Mouse (Mus musculus) Muller cell, postnatal 12 days (primary cell): ENCODE results near the gene Thsd4.

ENCODE experiments used
- DNase-seq: peaks from one replicate; pipeline ENCODE4 v3.0.0-alpha.2; 2015; ENCODE audit errors: inconsistent ontology term

The Thsd4 gene

DNA sequence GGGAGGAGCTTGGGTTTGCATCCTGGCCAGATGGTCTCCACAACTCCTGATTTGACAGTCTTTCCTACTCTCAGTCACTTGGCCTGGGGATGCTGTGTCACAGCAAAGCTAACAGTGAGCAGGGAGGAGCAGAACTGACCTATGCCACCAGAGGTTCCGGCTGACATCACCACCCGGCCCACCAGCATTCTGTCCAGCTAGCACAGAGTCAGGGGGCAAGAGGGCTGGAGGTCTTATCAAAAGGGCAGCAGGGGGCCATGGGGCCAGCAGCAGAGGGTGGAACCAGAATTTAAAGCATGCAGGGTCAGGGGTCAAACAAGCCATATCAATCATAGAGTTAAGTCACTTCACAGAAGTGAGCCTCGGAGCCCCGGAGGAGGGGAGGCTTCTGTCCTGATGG is 4.7 kb downstream of the Thsd4 start:
- DNase-seq: no peak

DNA sequence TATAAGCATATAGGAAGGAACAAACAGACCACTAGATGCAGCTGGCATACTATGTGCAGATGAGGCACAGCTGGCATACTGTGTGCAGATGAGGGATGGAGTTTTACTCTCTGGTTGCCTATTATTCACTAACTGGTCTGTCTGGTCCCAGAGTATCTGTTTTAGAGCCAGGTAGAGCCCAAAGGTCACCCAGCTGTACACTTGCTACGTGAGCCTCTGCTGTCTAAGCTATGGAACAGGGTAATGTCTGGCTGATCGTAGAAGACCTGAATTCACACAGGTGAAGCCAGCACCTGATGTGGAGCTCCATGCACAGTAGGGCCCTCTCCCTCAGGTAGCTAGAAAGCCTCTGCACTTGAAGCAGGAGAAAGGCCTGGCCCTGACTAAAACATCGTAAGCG is 5.5 kb downstream of the Thsd4 start:
- DNase-seq: no peak

DNA sequence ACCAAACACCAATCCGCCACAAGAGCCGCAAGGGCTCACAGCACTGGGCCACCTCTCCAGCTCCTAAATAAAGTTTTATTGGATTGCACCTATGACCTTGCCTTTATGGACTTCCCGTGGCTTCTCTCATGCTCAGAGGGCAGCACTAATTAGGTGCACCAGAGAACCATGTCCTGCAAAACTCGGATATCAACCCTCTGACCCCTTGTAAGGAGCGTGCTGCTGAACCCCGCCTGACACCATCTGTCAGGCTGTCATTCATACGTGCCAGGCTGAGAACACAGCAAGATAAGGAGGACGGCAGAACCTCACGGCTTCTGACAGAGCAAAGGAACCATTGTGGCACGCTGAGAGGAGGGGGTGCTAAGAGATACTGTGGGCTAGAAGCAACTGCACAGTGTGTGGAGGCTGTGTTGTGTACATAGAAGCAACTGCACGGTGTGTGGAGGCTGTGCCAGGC is 8.5 kb downstream of the Thsd4 start:
- DNase-seq: no peak

DNA sequence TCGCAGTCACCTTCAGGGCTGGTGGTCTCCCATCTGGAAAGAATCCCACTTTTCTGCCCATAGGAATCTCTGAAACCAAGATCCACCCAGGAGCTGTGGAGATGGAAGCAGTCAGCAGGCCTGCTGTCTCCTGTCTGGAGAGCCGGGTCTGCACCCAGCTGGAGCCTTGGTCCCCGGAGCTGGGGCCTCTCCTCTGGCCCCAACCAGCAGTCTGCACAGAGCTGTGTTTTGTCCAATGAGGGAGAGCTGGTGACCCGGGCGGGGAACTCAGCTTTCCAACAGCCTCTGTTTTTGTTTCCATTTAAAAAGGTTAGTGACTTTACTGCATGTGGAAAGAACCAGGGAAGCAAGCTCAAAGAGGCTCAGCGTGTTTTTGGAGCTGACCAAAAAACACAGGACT is 11.0 kb downstream of the Thsd4 start:
- no peak for DNase-seq

DNA sequence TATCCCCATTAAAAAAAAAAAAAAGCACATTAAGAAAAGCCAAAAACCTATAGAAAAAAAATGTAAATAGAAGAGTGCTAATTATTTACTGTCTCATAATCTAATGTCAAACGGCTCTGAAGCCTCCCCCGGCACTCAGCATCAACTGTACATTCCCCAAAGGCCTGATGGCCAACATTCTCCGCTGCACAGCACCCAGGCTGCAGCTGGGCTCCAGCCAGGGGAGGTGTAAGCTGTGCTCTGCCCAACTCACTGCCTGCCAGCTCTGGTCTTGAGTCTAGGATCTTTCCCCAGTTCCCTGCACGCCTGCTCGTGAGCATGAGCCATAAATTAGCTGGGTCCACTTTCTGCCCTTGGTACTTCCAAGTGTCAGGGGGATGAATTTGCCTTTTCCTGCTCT is 15.7 kb downstream of the Thsd4 start:
- DNase-seq: no peak

DNA sequence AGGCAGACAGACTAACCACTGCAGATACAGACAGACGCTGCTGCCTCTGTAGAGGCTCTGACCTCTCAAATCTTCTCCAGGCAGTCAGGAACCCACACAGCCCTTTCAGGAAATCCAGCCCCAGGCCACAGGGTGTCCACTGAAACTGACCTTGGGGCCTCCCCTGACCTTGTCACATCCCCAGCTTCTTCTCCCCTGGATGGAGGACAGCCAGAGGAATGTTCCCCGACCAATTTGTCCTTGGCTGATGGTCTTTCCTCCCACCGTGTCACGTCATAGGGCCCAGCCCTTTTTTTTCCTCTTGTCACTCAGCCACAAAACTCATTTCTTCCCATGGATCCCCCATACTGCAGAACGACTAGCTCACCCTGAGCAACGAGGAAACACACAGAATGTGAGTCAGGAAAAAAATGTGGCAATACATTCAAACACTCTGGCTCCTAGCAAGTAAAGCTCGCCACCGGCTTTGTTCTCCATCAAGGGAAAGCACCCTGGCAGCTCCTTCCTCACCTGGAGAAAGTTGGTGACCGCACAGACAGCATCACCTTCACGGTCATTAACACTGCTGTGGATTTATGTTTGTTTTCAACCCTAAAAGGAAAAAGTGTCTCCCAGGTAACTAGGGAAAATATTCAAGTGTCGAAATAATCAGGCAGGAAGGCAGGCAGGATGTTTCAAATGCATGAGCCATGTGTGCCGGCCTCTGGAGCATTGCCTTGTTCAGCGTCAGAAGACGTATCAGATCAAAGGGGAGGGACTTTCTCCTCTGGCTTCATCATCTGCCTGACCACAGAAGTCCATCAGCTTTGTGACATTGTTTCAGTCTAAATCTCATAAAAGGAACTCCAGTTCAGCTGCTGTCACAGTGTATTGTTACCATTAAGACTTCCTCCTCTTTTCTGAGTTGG is 17.2 kb downstream of the Thsd4 start:
- DNase-seq: no peak

DNA sequence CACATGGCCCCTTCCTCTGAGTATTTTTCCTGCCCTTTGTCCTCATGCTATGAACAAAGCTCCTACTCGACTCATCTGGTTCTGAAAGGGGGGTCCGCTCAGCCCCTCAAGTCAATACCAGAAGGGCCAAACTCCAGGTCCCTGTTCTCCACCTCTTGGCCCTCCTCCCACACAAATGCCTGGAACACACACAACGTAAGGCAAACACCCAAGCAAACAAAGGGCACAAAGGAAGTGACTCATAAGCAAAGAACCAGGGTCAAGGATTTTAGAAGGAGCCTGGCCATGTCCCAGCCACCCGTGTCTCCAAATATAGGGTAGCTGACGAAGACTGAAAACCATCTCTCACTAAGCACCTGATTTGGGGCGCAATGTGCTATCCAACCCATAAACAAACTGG is 19.6 kb downstream of the Thsd4 start:
- no peak for DNase-seq

DNA sequence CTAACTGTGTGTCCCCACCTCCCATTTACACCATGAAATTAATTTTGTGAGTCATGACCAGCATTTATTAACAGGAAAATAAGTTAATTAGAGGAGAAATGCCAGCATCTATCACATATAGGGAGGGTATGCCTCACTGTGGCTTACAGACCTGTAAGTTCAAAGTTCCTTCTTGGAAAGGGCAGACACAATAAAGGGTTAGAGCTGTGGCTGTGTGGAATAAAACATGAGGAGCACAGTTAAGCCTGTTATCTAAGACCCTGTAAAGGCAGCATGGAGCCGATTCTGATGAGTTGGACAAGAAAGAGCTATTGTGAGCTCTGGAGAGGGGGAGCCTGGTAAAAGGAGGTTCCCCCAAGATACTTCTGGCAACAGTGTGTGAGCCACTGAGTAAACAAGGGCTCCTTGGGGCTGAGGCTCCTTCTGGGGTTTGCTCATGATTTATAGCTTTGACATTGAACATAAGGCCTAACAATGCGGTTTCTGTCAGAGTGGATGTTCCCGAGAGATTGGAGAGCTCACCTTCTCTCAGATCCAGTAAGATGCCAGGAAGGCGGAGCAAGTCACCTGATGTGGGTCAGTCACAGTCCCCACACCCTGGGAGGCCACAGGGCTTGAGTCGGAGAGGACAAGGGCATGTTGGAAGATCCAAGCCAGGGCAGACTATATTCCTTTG is 20.2 kb downstream of the Thsd4 start:
- DNase-seq: no peak

DNA sequence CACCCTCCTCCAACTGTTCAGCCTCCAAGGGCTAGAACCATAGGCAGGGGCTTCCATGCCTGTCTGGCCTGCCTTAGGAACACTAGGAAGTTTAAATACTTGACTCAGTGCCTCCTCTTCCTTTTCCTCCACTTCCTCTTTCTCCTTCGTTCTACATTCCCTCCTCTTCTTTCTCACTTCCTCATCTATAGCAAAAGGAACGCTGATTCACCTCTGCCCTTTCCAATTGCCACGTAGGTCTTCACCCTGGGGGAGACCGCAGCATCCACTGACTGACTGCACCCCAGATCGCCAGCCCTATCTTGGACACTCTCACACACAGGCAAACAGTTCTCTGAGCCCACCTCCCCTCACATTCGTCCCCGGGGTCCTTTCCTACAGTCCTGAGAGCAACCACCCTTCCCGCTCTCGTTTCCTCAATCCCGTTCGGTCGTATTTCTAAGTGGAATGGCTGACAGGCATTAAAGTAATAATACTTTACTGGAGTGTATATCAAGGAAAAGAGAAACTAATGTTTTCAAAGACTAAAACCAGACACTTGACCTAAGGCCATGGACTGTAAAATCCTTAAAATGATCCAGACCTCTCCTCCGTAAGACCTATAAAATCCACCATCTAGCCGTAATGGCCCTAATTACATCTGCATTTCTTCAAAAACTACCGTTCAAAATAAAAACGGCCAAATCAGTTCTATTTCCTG is 29.4 kb downstream of the Thsd4 start:
- no peak for DNase-seq

DNA sequence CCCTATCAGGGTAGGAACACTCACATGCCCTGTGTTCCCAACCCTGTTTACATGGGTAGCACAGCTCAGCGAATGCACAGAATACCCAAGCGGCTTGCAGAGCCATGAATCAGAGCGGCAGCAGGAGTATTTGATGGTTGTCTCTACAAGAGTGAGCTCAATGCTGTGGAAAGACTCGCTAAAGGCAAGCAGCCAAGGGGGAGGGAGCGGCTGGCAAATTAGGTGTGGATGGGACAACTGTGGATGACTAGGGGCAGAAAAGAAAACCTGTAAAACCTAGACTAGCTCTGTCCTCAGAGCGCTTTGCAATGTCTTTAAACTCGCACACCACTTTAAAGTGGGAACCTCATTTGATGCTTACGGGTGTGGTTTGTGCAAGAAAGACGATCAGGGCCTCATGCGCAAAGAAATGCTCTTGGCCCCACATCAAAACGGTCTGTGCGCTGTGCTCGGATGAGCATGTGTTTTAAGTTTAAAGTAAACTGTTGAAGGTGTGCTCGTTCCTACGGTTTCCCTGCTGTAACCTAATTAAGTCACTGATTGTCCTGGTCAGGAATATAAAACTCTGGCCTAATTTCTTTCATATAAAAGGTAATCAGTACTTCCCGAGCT is 30.3 kb downstream of the Thsd4 start:
- DNase-seq: no peak

DNA sequence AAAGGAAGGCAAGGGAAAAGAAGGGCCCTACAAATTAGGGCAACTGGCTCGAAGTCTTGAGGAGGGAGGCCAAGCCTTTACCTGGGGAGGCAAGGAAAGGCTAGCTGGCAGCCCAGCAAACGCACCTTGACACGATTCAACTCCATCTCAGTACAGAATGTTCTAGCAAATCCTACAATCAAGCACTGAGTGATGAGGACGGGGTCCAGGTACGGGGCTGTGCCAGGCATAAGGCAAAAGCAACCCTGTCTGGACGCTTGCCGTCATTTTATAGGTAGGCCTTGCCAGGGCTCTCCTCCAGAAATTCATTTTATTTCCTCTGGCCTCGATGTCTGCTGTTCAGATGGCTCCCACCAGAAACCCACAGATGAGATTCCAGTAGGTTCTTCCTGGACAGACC is 30.8 kb downstream of the Thsd4 start:
- no peak for DNase-seq

DNA sequence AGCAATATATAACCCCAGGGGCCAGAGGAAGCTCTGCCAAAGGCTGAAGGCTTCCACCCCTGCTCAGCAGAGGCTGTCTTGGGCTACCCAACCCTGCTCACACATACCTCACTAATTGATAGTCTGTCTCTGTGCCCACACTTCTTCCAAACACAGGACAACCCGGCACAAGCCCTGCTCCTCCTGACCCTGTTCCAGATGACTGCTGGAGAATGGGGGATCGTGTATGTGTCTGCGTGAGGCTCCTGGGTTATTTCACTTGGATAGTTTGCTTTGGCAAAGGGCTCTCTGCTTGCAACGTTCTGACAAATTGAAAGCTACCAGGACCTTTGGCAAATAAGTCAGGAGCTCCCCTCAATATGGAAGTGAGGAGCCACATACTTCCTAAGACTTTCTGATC is 33.0 kb downstream of the Thsd4 start:
- DNase-seq: peak; percentile 23

DNA sequence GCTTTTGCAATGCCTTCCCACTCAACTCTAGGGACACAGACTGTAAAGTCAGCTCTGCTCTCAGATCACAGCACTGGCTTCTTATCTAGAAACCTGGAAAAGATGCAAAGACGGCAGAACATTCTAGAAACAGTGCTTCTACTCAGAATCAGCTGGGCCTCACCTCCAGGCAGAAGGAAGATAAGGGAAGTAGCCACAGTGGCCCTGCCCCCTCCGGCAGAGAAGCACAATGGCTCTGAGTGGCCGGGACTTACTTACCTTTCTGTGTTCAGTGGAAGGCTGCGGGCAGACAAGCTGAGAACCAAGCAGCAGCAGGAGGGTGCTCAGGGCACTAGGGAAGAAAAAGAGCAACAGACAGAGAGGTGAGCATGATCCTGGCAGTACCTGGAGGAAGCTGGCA is 39.7 kb downstream of the Thsd4 start:
- no peak for DNase-seq

DNA sequence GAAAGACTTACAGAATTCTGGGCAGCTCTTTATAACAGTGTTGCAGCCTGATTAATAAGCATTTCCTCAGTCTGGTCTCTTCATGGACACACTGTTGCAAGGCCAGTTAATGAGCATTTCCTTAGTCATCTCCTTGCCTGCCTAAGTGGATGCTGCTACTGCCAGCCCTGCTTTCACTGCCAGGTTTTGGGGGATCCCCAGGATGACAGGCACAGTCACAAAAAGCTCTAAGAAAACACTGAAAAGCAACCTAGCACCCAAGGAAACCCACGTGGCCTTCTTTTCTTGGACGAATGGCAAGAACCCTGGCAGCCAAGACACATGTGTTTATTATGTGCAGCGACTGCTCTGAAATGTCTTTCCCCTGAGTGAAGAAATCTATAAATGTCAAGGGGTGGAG is 41.8 kb downstream of the Thsd4 start:
- peak; percentile 67 for DNase-seq

DNA sequence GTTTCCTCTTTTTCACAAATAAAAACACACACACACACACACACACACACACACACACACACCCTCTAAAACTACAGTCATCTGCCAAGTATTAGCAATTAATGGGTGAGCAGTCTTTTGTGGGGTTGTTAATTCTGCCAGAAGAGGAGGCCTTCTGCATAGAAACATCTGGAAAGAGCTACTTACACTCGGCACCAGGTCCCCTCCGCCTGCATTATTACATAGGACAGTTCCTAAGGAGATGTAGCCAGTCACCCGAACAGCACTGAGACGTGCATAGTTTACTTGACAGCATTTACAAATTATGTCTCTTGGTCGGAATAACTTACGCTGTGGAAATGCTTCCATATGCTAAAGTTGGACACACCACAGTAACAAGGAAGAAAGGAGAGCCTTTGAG is 43.0 kb downstream of the Thsd4 start:
- DNase-seq: no peak

DNA sequence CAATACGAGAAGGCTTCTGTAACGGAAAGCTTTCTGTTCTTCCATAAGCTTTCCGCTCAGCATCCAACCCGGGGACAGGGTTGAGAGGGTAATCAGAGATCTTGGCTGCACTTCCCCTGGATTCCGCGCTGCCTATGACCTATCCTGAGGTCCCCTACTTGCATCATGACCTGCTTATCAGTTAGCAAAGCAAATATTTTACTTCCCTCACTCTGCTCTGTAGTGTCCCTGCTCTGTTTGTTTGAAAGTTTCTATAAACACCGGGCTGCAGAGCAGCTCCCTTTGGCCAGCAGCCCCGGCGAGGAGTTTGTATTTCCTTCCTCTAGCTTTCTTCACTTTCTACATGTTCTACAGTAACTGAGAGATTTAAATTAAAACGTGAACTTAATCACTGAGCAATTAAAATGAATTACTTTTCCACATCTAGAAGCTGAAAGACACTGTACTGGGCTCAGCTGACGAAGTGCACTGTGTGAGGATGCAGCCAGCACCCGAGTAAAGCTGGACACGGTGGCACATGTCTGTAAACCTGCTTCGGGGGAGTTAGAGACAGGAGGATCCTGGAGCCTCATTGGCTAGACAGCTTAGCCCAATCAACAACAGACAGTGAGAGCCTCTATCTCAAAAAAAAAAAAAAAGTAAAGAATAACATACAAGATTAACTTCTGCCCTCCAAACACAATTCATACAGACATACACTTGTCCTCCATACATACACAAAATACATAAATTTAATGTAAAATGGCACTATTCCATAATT is 43.7 kb downstream of the Thsd4 start:
- DNase-seq: no peak

DNA sequence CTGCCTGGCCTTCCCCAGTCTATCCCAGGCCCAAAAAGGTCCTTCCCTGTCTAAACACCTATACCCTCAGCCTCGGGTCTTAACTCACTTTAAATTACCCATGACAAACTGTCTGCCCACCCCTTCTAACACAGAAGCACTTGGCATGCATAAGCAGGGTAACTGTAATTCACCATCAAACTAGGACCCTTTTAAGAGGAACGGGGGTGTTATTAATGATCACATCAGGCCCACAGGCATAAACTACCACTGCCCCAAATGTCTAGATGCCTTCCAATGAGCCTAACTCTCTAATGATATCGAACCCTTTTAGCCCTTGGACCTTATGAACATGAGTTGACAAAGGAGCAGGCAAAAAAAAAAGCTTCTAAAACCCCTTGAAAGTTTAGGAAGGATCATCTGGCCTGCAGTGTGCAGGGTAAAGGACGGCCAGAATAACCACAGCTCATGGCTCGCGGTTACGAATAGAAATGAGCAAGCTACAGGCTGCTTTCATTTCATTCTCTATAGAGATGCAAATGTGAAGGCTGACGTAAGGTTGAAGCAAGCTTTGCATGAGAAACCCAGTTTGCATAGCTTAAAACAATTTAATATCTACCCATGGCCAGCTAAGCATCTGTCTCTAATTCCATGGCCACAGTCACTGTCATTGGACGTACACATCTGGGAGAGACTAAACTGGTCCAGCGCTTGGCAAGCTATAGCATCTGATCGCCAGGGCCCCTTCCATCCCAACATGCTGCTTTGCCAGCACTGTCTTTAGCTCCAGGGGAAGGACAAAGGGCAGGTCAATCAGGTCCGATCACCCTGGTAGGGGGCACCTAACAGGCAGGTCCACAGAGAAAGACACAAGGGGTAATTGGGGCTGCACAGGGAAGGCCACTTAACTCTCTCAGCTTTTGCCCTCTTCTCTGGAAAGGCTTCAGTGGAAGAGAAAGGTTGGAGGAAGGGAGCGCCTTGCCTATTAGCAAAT is 61.5 kb downstream of the Thsd4 start:
- DNase-seq: no peak

DNA sequence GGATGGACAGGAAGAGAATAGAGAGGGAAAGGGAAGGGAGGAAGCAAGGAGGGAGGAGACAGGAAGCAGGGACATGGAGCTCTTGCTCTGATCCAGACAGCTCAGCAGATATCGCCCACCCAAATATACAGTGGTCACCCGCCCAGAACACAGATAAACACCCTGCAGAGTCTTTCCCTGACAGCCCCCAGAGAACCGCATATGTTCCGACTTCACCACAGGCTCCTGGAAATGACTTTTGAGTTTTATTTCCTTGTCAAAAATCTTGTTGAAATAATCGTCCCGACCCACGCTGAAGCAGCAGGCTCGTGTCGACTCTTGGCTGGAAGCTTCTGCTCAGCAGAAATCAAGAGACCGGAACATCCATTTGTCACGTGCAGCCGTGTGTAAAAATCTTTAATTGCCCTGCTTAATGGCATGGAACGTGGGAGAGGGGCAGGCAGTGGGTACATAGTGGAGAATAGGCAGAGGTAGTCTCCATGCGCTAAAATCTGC is 63.3 kb downstream of the Thsd4 start:
- DNase-seq: no peak

DNA sequence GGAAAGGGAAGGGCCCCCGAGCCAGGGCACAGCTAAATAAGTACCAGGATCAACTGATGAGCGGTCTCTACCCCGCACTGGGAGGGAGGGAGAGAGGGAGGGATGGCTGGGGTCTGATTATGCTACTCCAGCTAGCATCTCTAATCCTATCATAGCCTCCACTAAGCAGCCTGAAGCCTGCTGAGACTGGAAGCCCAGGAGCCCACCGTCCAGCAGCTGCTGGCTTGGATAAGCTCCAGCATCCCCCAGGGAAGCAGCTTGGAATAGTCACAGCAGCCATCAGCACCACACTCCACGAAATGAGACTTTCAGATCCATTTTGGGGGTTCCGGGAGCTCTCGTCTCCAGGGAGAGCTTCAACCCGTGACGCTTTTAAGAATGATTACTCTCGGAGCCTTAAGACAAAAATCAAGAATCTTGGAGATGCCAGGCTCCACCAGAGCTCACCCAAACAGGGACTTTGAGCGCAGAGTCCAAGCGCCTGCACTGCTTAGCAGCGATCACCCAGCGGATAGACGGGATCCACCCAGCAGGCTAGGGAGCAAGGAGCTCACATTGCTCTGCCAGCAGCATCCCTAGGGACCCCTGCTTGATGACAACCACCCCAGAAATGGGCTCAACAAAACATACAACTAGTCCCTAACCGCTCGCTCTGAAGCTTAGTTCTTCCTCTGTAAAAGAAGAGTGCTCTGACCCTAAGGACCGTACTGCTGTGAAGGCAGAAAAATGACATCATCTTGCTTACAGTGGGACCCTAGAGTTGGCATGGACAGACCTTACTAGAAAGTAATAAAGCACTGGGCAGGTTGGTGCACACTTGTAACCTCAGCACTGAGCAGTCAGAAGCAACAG is 64.3 kb downstream of the Thsd4 start:
- peak; percentile 23 for DNase-seq
